ENCODE assay signal across 24 mouse cellular contexts in the genomic region with DNA sequence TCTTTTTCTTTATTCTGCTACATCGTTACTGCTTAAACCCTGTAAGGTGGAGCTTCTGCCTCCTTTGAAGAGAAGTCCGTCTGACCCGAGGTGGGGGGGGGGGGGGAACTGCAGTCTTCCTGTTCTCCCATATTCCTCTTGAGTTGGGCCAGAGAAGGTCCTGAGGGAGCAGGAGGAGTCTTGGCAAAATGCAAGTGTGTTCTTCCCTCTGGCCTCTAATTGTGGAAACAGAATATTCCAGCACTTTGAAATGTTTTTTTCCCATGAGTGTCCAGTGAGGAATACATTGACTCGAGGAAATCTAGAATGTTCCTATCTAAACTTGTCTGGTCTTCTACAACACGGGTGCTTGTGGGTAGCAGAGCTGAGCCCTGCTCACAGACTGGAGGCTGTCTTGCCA.
A peak's percentile ranks its signal among the peaks of the same experiment; 100 is the strongest.
DNase-seq lines count a peak whose midpoint lies in the region; ATAC-seq lines count a peak whose summit lies in the region.
"Had no signal": no experiment of that assay in that cellular context is flagged by ENCODE, and none has a peak within 500 bp of the region (broad histone marks: within the 10 kb centered on the region; RNA-seq: fewer than 3 reads in every experiment).

No protein-coding gene starts in this region.

- no peak overlapping the region for H3K4me2 ChIP-seq in embryonic facial prominence, embryonic 15.5 days (replicated peaks)
- no peak overlapping the region for H3K4me2 ChIP-seq in heart, embryonic 12.5 days
- no peak overlapping the region for H3K4me2 ChIP-seq in limb, embryonic 15.5 days
- H3K4me2 ChIP-seq: embryonic facial prominence, embryonic 12.5 days; forebrain, embryonic 13.5 days; heart, embryonic 13.5 days; hindbrain, embryonic 14.5 days; intestine, embryonic 15.5 days had no signal

- H3K9me3 ChIP-seq in embryonic facial prominence, embryonic 15.5 days (replicated peaks): no peaks in the 10 kb centered on the region
- no peaks in the 10 kb centered on the region for H3K9me3 ChIP-seq in embryonic facial prominence, embryonic 10.5 days
- 0 out of 2 replicates have a peak, but pooled peaks cover 6% of the 10 kb centered on the region for H3K9me3 ChIP-seq in heart, embryonic 12.5 days (replicated peaks)
- H3K9me3 ChIP-seq in limb, embryonic 15.5 days: no peaks in the 10 kb centered on the region
- no peaks in the 10 kb centered on the region for H3K9me3 ChIP-seq in limb, embryonic 10.5 days (replicated peaks)
- H3K9me3 ChIP-seq: embryonic facial prominence, embryonic 12.5 days; forebrain, embryonic 13.5 days; heart, embryonic 13.5 days; hindbrain, embryonic 10.5 days; intestine, embryonic 15.5 days had no signal

- H3K9ac ChIP-seq in embryonic facial prominence, embryonic 15.5 days: no peak overlapping the region
- H3K9ac ChIP-seq in heart, embryonic 12.5 days: no peak overlapping the region
- H3K9ac ChIP-seq in limb, embryonic 15.5 days: no peak overlapping the region
- H3K9ac ChIP-seq: embryonic facial prominence, embryonic 12.5 days; forebrain, embryonic 13.5 days; heart, embryonic 13.5 days; hindbrain, embryonic 14.5 days; intestine, embryonic 15.5 days had no signal

- H3K4me3 ChIP-seq in embryonic facial prominence, embryonic 15.5 days (replicated peaks): no peak overlapping the region
- no peak overlapping the region for H3K4me3 ChIP-seq in embryonic facial prominence, embryonic 10.5 days
- H3K4me3 ChIP-seq in heart, embryonic 12.5 days: no peak overlapping the region
- H3K4me3 ChIP-seq in limb, embryonic 15.5 days: no peak overlapping the region
- no peak overlapping the region for H3K4me3 ChIP-seq in limb, embryonic 10.5 days
- H3K4me3 ChIP-seq: embryonic facial prominence, embryonic 12.5 days; forebrain, embryonic 13.5 days; heart, embryonic 13.5 days; hindbrain, embryonic 10.5 days; intestine, embryonic 15.5 days had no signal

- DNase-seq in embryonic facial prominence, embryonic 10.5 days (ENCODE audit: low spot score): no peak
- peak; percentile 64 for DNase-seq in gastrocnemius, postnatal 25 days
- DNase-seq in gastrocnemius, postnatal 14 days: no peak
- DNase-seq in heart, adult 8-10 months (ENCODE audit: low spot score): peak; percentile 68
- DNase-seq in limb, embryonic 10.5 days (ENCODE audit: low spot score): no peak
- DNase-seq: adrenal gland, adult 8-10 months; adrenal gland, postnatal 36 days; B cell, adult 2 months; cerebellum, adult 11 months; cerebellum, adult 8-10 months; cerebellum, postnatal 14 days; embryo, embryonic 11 days; kidney, adult 18-20 months had no signal

- no peaks in the 10 kb centered on the region for H3K36me3 ChIP-seq in embryonic facial prominence, embryonic 15.5 days
- no peaks in the 10 kb centered on the region for H3K36me3 ChIP-seq in embryonic facial prominence, embryonic 10.5 days (replicated peaks)
- H3K36me3 ChIP-seq in heart, embryonic 12.5 days: no peaks in the 10 kb centered on the region
- H3K36me3 ChIP-seq in limb, embryonic 15.5 days: no peaks in the 10 kb centered on the region
- no peaks in the 10 kb centered on the region for H3K36me3 ChIP-seq in limb, embryonic 10.5 days
- H3K36me3 ChIP-seq: embryonic facial prominence, embryonic 12.5 days; G1E; heart, embryonic 13.5 days; hindbrain, embryonic 10.5 days; intestine, embryonic 15.5 days had no signal

- intact Hi-C loops in gastrocnemius, postnatal 14 days (cut with DNase I; ENCODE audit: low total_unique reads): no loop called here

- H3K27ac ChIP-seq in embryonic facial prominence, embryonic 15.5 days (replicated peaks): 0 out of 2 replicates have a peak overlapping the region, but pooled peaks have one; percentile 7
- no peak overlapping the region for H3K27ac ChIP-seq in embryonic facial prominence, embryonic 10.5 days (replicated peaks)
- H3K27ac ChIP-seq in heart, embryonic 12.5 days (ENCODE audit: poor library complexity, severe bottlenecking): no peak overlapping the region
- H3K27ac ChIP-seq in limb, embryonic 15.5 days: peak overlapping the region; percentile 75
- H3K27ac ChIP-seq in limb, embryonic 10.5 days: no peak overlapping the region
- H3K27ac ChIP-seq: embryonic facial prominence, embryonic 12.5 days; forebrain, embryonic 13.5 days; heart, embryonic 13.5 days; hindbrain, embryonic 10.5 days; hindbrain, embryonic 14.5 days; intestine, embryonic 15.5 days had no signal

- H3K4me1 ChIP-seq in embryonic facial prominence, embryonic 15.5 days: peaks cover 21% of the 10 kb centered on the region; the same call in 1 of the 2 replicates
- peaks cover 21% of the 10 kb centered on the region for H3K4me1 ChIP-seq in embryonic facial prominence, embryonic 10.5 days
- H3K4me1 ChIP-seq in heart, embryonic 12.5 days (replicated peaks): peaks cover 12% of the 10 kb centered on the region; the same call in 1 of the 2 replicates
- peaks cover 44% of the 10 kb centered on the region for H3K4me1 ChIP-seq in limb, embryonic 15.5 days
- H3K4me1 ChIP-seq in limb, embryonic 10.5 days: peaks cover 14% of the 10 kb centered on the region
- H3K4me1 ChIP-seq: forebrain, embryonic 13.5 days; intestine, embryonic 15.5 days had no signal

- no peaks in the 10 kb centered on the region for H3K27me3 ChIP-seq in embryonic facial prominence, embryonic 15.5 days
- peaks cover 4% of the 10 kb centered on the region; the same call in 1 of the 2 replicates for H3K27me3 ChIP-seq in embryonic facial prominence, embryonic 10.5 days (replicated peaks; ENCODE audit: low read depth, poor library complexity, severe bottlenecking)
- H3K27me3 ChIP-seq in heart, embryonic 12.5 days (replicated peaks): peaks cover 5% of the 10 kb centered on the region; the same call in 1 of the 2 replicates
- no peaks in the 10 kb centered on the region for H3K27me3 ChIP-seq in limb, embryonic 15.5 days
- H3K27me3 ChIP-seq in limb, embryonic 10.5 days (ENCODE audit: low read depth, poor library complexity, severe bottlenecking): no peaks in the 10 kb centered on the region
- H3K27me3 ChIP-seq: embryonic facial prominence, embryonic 12.5 days; intestine, embryonic 15.5 days had no signal

- 46% methylated on average over 5 of the region's 5 CpGs for WGBS in embryonic facial prominence, embryonic 15.5 days
- 68% methylated on average over 5 of the region's 5 CpGs for WGBS in embryonic facial prominence, embryonic 10.5 days
- WGBS in heart, embryonic 12.5 days: 63% methylated on average over 5 of the region's 5 CpGs
- 39% methylated on average over 5 of the region's 5 CpGs for WGBS in limb, embryonic 15.5 days
- WGBS in limb, embryonic 10.5 days: 71% methylated on average over 5 of the region's 5 CpGs

- no peak for ATAC-seq in embryonic facial prominence, embryonic 15.5 days (ENCODE audit: insufficient number of reproducible peaks, low FRiP score, low TSS enrichment, low read depth)
- no peak for ATAC-seq in heart, embryonic 12.5 days (ENCODE audit: insufficient number of reproducible peaks, low FRiP score)
- no peak for ATAC-seq in limb, embryonic 15.5 days (ENCODE audit: insufficient number of reproducible peaks, low FRiP score, low TSS enrichment, low read depth)
- ATAC-seq: CD4-positive, CD25-positive, alpha-beta regulatory T cell, adult 4 months; forebrain, embryonic 13.5 days; intestine, embryonic 15.5 days had no signal

Comparison
In these comparisons a context has a peak if more than half of its experiments do, and no peak if none do; other contexts are left out.
1. H3K27ac ChIP-seq: peak in embryonic facial prominence, embryonic 15.5 days (single experiment) and limb, embryonic 15.5 days (single experiment); none in embryonic facial prominence, embryonic 10.5 days (single experiment), heart, embryonic 12.5 days (single experiment) and limb, embryonic 10.5 days (single experiment).
2. DNase-seq: peak in gastrocnemius, postnatal 25 days (single experiment) and heart, adult 8-10 months (single experiment); none in embryonic facial prominence, embryonic 10.5 days (single experiment), gastrocnemius, postnatal 14 days (single experiment) and limb, embryonic 10.5 days (single experiment).